Mouse (Mus musculus): ENCODE measurements around the gene Vwa8. TPM values are rescaled to one million over a fixed set of nuclear protein-coding genes. Genes with fewer than 3 reads are reported as not detected.

Gene Vwa8
- polyA plus RNA-seq, 1 experiment from 2014 or later, result 9.2 TPM

DNA sequence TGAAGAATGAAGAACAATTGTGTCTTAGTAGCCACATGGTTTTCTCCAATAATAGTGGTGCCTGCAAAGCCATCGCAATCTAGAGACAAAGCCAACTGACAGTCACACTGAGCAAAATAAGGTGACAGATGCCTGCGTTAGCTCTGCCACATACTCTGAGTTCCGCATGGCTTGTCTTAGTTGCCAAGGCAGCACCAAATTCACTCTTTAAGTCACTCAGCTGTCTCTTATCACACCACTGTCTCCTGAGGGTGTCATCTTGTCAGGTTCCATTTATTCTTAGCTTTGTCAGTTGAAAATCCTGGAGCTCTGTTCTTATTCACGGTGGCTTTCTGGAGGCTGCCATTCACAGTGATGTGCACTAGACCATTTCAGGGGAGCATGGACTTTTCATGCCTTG, 17.7 kb upstream of the Vwa8 start:
- Histone ChIP-seq H3K4me2 (replicated peaks) (no peak overlapping the region), H3K36me3 (replicated peaks; ENCODE audit: control insufficient read depth, insufficient read depth) (no peaks in the 10 kb centered on the region), H3K4me1 (replicated peaks; ENCODE audit: control insufficient read depth, insufficient read depth, low read length) (no peaks in the 10 kb centered on the region), H3K4me3 (replicated peaks; ENCODE audit: low read length) (no peak overlapping the region), H3K27ac (no peak overlapping the region), H3K27me3 (ENCODE audit: control insufficient read depth, insufficient read depth, low read length) (no peaks in the 10 kb centered on the region), H3K9ac (no peak overlapping the region), H3K9me3 (ENCODE audit: control insufficient read depth, low read length) (no peaks in the 10 kb centered on the region)
- no peak for DNase-seq (ENCODE audit: low spot score)
- ATAC-seq (ENCODE audit: low FRiP score), result no peak
- WGBS, result 53% methylated on average over 4 of the region's 4 CpGs

DNA sequence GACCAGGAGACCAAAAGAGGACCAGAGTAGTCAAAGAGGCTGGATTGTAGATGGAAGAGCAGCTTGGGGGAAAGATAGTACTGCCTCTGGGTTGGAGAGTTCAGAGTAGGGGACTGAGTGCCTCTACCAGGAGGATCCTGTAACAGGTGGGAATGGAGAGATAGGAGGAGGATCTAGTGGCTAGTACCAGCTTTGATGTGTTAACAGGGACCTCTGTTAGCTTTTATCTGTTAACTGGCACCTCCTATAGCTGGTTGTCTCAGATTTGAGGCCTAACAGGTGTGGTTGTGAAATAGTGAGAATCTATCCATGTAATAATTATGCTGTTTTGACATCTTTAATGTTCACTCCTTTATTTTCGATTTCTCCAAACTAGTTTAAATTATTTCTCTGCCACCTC, 904 bp upstream of the Vwa8 start:
- H3K4me2 ChIP-seq (replicated peaks), result no peak overlapping the region
- DNase-seq (ENCODE audit: low spot score) (no peak), ATAC-seq (ENCODE audit: low FRiP score) (no peak)
- H3K36me3 ChIP-seq (replicated peaks; ENCODE audit: control insufficient read depth, insufficient read depth), result no peaks in the 10 kb centered on the region
- no peaks in the 10 kb centered on the region for H3K27me3 ChIP-seq (ENCODE audit: control insufficient read depth, insufficient read depth, low read length)
- no peak overlapping the region for H3K27ac ChIP-seq
- no peak overlapping the region for H3K4me3 ChIP-seq (replicated peaks; ENCODE audit: low read length)
- H3K9me3 ChIP-seq (ENCODE audit: control insufficient read depth, low read length), result no peaks in the 10 kb centered on the region
- WGBS, result 90% methylated on average over 1 of the region's 1 CpGs
- H3K4me1 ChIP-seq (replicated peaks; ENCODE audit: control insufficient read depth, insufficient read depth, low read length), result peaks cover 14% of the 10 kb centered on the region; the same call in 1 of the 2 replicates
- no peak overlapping the region for H3K9ac ChIP-seq

DNA sequence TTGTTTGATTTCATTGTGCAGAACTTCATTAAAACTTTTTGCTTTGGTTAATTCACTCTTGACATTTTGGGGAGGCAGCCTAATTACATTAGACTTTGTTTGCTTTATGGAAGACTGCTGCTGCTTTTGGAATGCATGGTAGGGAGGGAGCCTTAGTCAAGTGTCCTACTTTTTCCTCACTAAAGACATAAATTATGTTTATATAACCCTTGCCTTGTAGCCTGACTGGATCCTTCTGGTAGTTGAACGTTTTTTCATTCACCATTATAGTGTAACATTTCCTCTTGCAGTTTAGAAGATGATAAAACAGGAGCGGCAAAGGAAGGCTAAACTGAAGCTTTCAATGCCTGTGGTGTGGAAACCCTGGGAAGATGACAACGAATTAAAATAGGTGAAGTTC, 375 bp upstream of the Vwa8 start:
- no peaks in the 10 kb centered on the region for H3K36me3 ChIP-seq (replicated peaks; ENCODE audit: control insufficient read depth, insufficient read depth)
- ATAC-seq (ENCODE audit: low FRiP score), result no peak
- WGBS, result 9% methylated on average over 3 of the region's 3 CpGs
- H3K27me3 ChIP-seq (ENCODE audit: control insufficient read depth, insufficient read depth, low read length), result no peaks in the 10 kb centered on the region
- H3K27ac ChIP-seq, result peak overlapping the region; percentile 84
- peak overlapping the region; percentile 83 for H3K4me2 ChIP-seq (replicated peaks)
- H3K9ac ChIP-seq, result peak overlapping the region; percentile 98
- no peaks in the 10 kb centered on the region for H3K9me3 ChIP-seq (ENCODE audit: control insufficient read depth, low read length)
- peak overlapping the region; percentile 94 for H3K4me3 ChIP-seq (replicated peaks; ENCODE audit: low read length)
- DNase-seq (ENCODE audit: low spot score), result no peak
- peaks cover 14% of the 10 kb centered on the region; the same call in 1 of the 2 replicates for H3K4me1 ChIP-seq (replicated peaks; ENCODE audit: control insufficient read depth, insufficient read depth, low read length)

DNA sequence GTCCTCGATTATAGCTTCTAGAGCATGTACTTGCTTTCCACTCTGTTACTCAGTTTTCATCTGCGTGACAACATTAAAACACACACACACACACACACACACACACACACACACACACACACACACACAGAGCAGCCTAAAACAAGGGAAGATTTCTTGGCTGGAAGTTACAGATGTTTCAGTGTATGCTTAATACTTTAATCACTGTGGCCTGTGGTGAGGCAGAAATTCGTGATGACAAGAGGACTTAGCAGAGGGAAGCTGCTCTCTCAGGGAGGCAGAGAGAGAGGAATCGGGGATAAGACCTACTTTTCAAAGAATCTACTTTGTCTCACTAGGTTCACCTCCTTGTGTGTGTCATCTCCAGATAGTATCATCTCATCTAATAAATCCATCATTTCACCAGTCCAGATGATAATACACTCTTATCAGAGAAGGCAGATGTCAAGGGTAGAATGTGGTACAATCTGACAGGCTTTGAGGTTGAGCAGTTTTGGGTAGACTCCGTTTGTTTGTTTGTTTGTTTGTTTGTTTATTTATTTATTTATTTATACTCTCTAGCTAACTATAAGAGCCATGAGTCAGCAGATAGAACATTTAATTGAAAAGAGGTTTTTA, 1.2 kb downstream of the Vwa8 start:
- Histone ChIP-seq H3K36me3 (replicated peaks; ENCODE audit: control insufficient read depth, insufficient read depth) (no peaks in the 10 kb centered on the region), H3K4me1 (replicated peaks; ENCODE audit: control insufficient read depth, insufficient read depth, low read length) (peaks cover 14% of the 10 kb centered on the region; the same call in 1 of the 2 replicates), H3K27ac (no peak overlapping the region), H3K9me3 (ENCODE audit: control insufficient read depth, low read length) (no peaks in the 10 kb centered on the region), H3K9ac (no peak overlapping the region), H3K4me2 (replicated peaks) (peak overlapping the region; percentile 83), H3K27me3 (ENCODE audit: control insufficient read depth, insufficient read depth, low read length) (no peaks in the 10 kb centered on the region), H3K4me3 (replicated peaks; ENCODE audit: low read length) (no peak overlapping the region)
- ATAC-seq (ENCODE audit: low FRiP score), result no peak
- no peak for DNase-seq (ENCODE audit: low spot score)
- WGBS, result 52% methylated on average over 5 of the region's 5 CpGs

DNA sequence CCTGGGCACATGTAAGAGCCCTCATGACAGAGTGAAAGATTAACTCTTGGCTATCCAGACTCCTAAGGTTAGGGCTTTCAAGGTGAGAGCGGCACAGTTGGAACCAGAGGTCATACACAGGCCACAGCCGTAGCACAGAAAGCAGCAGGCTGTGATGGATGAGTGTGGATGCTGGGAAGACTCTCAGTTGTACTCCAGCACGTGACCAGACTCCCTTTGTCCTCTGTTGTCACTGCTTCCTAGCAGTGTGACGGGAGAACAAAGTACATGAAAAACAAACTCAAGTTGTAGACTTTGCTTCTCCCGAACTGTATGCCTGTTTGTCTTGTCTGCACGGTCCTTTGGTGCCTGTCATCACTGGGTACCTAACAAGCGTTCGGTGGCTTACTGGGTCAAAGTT, 1.8 kb downstream of the Vwa8 start:
- no peaks in the 10 kb centered on the region for H3K27me3 ChIP-seq (ENCODE audit: control insufficient read depth, insufficient read depth, low read length)
- H3K4me1 ChIP-seq (replicated peaks; ENCODE audit: control insufficient read depth, insufficient read depth, low read length), result peaks cover 14% of the 10 kb centered on the region; the same call in 1 of the 2 replicates
- 9% methylated on average over 8 of the region's 8 CpGs for WGBS
- H3K9me3 ChIP-seq (ENCODE audit: control insufficient read depth, low read length), result no peaks in the 10 kb centered on the region
- DNase-seq (ENCODE audit: low spot score) (no peak), ATAC-seq (ENCODE audit: low FRiP score) (no peak)
- H3K4me3 ChIP-seq (replicated peaks; ENCODE audit: low read length), result no peak overlapping the region
- no peak overlapping the region for H3K27ac ChIP-seq
- H3K9ac ChIP-seq, result no peak overlapping the region
- H3K36me3 ChIP-seq (replicated peaks; ENCODE audit: control insufficient read depth, insufficient read depth), result no peaks in the 10 kb centered on the region
- H3K4me2 ChIP-seq (replicated peaks), result no peak overlapping the region

DNA sequence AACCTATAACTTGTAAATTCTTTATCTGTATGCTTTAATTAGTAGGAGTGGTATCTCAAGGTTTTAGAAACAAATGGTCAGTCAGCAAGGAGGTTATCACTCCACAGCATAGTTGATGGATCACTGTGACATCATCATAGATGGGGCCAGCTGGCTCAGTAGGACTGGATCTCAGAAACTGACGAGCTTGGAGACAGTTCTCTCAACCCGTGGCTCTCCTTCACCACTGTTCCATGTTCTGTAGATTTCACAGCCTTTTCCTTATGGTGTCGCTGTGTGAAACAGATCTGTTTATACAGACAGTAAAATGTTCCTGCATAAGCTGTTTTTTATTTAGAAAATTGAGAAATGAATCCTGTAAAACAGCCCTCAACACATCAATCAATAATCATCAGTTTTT, 2.5 kb downstream of the Vwa8 start:
- H3K4me3 ChIP-seq (replicated peaks; ENCODE audit: low read length), result no peak overlapping the region
- H3K9ac ChIP-seq, result no peak overlapping the region
- H3K27me3 ChIP-seq (ENCODE audit: control insufficient read depth, insufficient read depth, low read length), result no peaks in the 10 kb centered on the region
- no peak overlapping the region for H3K4me2 ChIP-seq (replicated peaks)
- H3K27ac ChIP-seq, result no peak overlapping the region
- DNase-seq (ENCODE audit: low spot score) (no peak), ATAC-seq (ENCODE audit: low FRiP score) (no peak)
- H3K4me1 ChIP-seq (replicated peaks; ENCODE audit: control insufficient read depth, insufficient read depth, low read length), result peaks cover 14% of the 10 kb centered on the region; the same call in 1 of the 2 replicates
- 50% methylated on average over 3 of the region's 3 CpGs for WGBS
- no peaks in the 10 kb centered on the region for H3K36me3 ChIP-seq (replicated peaks; ENCODE audit: control insufficient read depth, insufficient read depth)
- H3K9me3 ChIP-seq (ENCODE audit: control insufficient read depth, low read length), result no peaks in the 10 kb centered on the region

DNA sequence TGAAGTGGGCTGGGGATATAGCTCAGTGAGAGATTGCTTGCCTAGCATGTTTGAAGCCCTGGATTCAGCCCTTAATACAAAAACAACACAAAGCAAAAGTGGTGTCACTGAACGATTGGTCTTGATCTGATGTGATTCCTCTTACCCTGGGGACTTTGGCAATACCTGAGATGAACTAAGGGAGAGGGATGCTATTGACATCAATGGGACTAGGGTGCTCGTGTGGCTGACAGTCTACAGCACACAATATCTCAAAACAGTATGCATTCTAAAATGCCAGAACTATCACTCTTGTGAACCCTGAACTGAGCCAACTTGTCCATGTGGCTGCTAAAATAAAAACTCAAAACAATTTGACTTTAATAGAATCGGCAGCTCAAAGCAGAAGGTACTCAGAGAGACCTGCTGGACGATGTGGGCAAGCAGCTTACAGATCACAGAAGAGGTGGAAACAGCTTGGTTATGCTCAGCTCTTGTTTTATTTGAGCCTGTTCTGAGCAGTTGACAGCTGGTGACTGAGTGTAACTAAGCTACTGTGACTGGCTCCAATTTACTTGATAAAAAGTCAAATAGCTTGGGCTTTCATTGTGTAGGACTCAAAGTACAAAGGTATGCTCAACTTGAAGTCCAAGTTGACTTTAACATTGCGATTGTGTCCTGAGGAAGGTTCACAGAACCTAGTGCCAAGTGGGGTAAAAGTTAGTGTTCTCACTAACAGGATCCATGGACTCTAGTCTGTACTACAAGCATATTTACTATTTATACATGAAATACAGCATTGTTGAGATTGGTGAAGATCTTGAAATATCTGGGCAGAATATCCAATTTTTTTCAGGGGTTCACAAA, 3.8 kb downstream of the Vwa8 start:
- H3K9ac ChIP-seq, result no peak overlapping the region
- no peaks in the 10 kb centered on the region for H3K27me3 ChIP-seq (ENCODE audit: control insufficient read depth, insufficient read depth, low read length)
- H3K4me3 ChIP-seq (replicated peaks; ENCODE audit: low read length), result no peak overlapping the region
- H3K4me2 ChIP-seq (replicated peaks), result no peak overlapping the region
- DNase-seq (ENCODE audit: low spot score) (no peak), ATAC-seq (ENCODE audit: low FRiP score) (no peak)
- H3K9me3 ChIP-seq (ENCODE audit: control insufficient read depth, low read length), result no peaks in the 10 kb centered on the region
- H3K4me1 ChIP-seq (replicated peaks; ENCODE audit: control insufficient read depth, insufficient read depth, low read length), result peaks cover 14% of the 10 kb centered on the region; the same call in 1 of the 2 replicates
- H3K27ac ChIP-seq, result no peak overlapping the region
- 63% methylated on average over 5 of the region's 5 CpGs for WGBS
- no peaks in the 10 kb centered on the region for H3K36me3 ChIP-seq (replicated peaks; ENCODE audit: control insufficient read depth, insufficient read depth)

DNA sequence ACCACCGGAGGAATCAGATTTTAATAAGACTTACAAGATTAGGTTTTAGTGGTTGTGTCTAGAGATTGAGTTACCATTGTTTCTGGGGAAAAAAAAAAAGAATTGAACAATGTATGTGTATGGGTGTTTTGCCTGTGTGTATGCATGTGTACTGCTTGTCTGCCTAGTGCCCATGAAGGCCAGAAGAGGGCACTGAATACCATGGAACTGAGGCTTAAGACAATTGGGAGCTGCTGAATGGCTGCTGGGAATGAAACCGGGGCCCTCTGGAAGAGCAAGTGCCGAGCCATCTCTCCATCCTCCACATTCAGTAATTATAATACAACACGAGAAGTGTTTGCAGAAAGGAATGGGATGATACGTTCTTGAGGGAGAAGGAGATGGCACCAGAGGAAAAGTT, 12.3 kb downstream of the Vwa8 start:
- WGBS, result 97% methylated on average over 5 of the region's 5 CpGs
- Histone ChIP-seq H3K4me3 (replicated peaks; ENCODE audit: low read length) (no peak overlapping the region), H3K9ac (no peak overlapping the region), H3K4me2 (replicated peaks) (no peak overlapping the region), H3K36me3 (replicated peaks; ENCODE audit: control insufficient read depth, insufficient read depth) (no peaks in the 10 kb centered on the region), H3K27ac (no peak overlapping the region), H3K9me3 (ENCODE audit: control insufficient read depth, low read length) (no peaks in the 10 kb centered on the region), H3K4me1 (replicated peaks; ENCODE audit: control insufficient read depth, insufficient read depth, low read length) (no peaks in the 10 kb centered on the region), H3K27me3 (ENCODE audit: control insufficient read depth, insufficient read depth, low read length) (no peaks in the 10 kb centered on the region)
- ATAC-seq (ENCODE audit: low FRiP score), result no peak
- DNase-seq (ENCODE audit: low spot score), result no peak

DNA sequence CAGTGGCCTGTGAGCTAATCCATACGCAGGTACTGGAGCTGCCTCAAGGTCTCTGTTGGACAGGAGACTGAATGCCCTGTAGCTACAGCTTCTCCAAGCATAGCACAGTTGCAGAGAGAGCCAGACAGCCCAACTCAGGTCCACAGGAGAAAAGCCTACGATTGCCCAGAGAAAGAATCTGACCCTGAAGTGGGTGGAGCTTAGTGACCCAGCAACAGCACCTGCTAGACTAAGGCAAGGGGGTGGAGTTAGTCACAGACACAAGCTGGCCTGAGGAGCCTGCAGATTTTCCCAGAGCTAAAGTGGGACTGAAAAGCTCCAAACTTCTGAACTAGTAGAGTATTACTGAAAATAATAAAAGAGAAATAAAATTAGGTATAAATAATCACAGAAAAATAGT, 21.2 kb downstream of the Vwa8 start:
- ATAC-seq (ENCODE audit: low FRiP score), result no peak
- H3K36me3 ChIP-seq (replicated peaks; ENCODE audit: control insufficient read depth, insufficient read depth), result no peaks in the 10 kb centered on the region
- no peaks in the 10 kb centered on the region for H3K9me3 ChIP-seq (ENCODE audit: control insufficient read depth, low read length)
- no peak for DNase-seq (ENCODE audit: low spot score)
- no peaks in the 10 kb centered on the region for H3K27me3 ChIP-seq (ENCODE audit: control insufficient read depth, insufficient read depth, low read length)
- no peak overlapping the region for H3K9ac ChIP-seq
- H3K4me2 ChIP-seq (replicated peaks), result no peak overlapping the region
- no peak overlapping the region for H3K4me3 ChIP-seq (replicated peaks; ENCODE audit: low read length)
- H3K27ac ChIP-seq, result no peak overlapping the region
- no peaks in the 10 kb centered on the region for H3K4me1 ChIP-seq (replicated peaks; ENCODE audit: control insufficient read depth, insufficient read depth, low read length)
- WGBS, result 34% methylated on average over 2 of the region's 2 CpGs
